Mouse (Mus musculus): Measurements from ENCODE around the gene Dclk1. TPM values are rescaled to one million over a fixed set of nuclear protein-coding genes. Genes with fewer than 3 reads are reported as not detected.

Dclk1 gene
- polyA plus RNA-seq, 1 experiment from 2014 or later = 99.0 TPM

GRCm38 (mm10) chr3:55571034-55571433, 328.9 kb downstream of the Dclk1 start:
- ATAC-seq (ENCODE audit: insufficient read depth, low FRiP score, low TSS enrichment) (no peak), DNase-seq (ENCODE audit: low spot score) (no peak)
- H3K4me1 ChIP-seq (ENCODE audit: control insufficient read depth, insufficient read depth, low read length) = 0 out of 2 replicates have a peak, but pooled peaks cover 6% of the 10 kb centered on the region
- no peaks in the 10 kb centered on the region for H3K36me3 ChIP-seq (ENCODE audit: control insufficient read depth, insufficient read depth, low read length)
- H3K9me3 ChIP-seq (ENCODE audit: control insufficient read depth, low read length) = no peaks in the 10 kb centered on the region
- 89% methylated on average over 3 of the region's 3 CpGs for WGBS
- no peak overlapping the region for H3K4me2 ChIP-seq (ENCODE audit: low read depth)
- H3K27ac ChIP-seq (ENCODE audit: low read depth, low read length) = no peak overlapping the region
- H3K27me3 ChIP-seq (ENCODE audit: control insufficient read depth, insufficient read depth, low read length) = no peaks in the 10 kb centered on the region
- H3K9ac ChIP-seq (ENCODE audit: low read length) = no peak overlapping the region
- no peak overlapping the region for H3K4me3 ChIP-seq (ENCODE audit: low read depth, low read length)

DNA sequence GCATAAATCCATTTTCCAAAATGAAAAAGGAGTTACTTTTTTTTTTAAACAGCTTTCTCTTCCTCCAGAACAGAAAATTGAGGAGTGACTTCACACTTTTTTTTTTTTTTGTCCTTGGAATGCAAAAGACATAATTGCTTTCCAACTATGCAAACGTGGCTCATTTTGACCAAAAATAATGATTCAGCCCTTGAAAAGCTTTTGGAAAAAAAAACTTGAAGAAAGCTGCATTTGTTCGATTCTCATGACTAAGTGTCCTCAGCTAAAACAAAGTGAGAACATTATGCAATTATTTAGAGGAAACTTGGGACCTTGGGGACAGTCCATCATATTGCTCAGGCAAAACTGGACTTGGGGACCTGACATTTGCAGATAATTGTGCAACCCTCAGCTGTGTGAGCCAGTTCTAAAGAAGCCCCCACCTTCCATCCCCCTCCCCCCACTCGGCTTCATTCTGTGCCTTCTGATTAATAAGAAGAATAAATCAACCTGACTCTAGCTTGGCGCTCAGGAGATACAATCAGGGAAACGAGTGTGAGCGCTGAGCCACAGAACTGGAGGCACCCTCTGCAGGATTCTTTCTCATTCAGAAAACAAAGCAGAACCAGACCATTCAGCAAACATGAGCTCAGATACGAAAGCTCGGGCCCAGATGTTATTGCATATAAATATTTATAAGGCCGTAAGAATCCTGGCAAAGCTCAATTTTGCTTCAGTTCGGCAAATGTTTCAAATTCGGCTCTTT, 329.6 kb downstream of the Dclk1 start:
- 56% methylated on average over 11 of the region's 11 CpGs for WGBS
- peak; percentile 61 for ATAC-seq (ENCODE audit: insufficient read depth, low FRiP score, low TSS enrichment)
- H3K9ac ChIP-seq (ENCODE audit: low read length) = no peak overlapping the region
- H3K36me3 ChIP-seq (ENCODE audit: control insufficient read depth, insufficient read depth, low read length) = no peaks in the 10 kb centered on the region
- 0 out of 2 replicates have a peak, but pooled peaks cover 6% of the 10 kb centered on the region for H3K4me1 ChIP-seq (ENCODE audit: control insufficient read depth, insufficient read depth, low read length)
- H3K9me3 ChIP-seq (ENCODE audit: control insufficient read depth, low read length) = no peaks in the 10 kb centered on the region
- H3K27me3 ChIP-seq (ENCODE audit: control insufficient read depth, insufficient read depth, low read length) = no peaks in the 10 kb centered on the region
- no peak overlapping the region for H3K4me3 ChIP-seq (ENCODE audit: low read depth, low read length)
- DNase-seq (ENCODE audit: low spot score) = peak; percentile 40
- H3K27ac ChIP-seq (ENCODE audit: low read depth, low read length) = peak overlapping the region; percentile 50; the same call in 1 of the 2 replicates
- H3K4me2 ChIP-seq (ENCODE audit: low read depth) = no peak overlapping the region

DNA sequence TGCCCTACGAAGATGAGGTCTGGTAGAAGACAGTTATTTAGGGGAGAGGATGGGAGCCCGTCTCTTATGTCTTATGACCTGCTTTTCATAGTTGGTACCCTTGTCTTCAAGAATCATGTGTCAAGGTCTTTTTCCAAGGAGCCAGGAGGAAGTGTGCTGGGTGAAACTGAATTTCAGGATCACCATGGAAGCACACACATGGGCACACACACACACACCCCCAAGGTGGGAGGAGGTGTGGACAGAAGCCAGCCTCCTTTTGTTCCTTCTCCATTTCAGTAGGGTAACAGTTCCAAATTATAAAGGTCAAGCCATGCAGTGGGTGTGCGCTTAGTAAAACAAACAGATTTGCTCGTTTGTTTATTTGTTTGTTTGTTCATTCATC, 330.1 kb downstream of the Dclk1 start:
- WGBS = 77% methylated on average over 4 of the region's 4 CpGs
- H3K4me1 ChIP-seq (ENCODE audit: control insufficient read depth, insufficient read depth, low read length) = 0 out of 2 replicates have a peak, but pooled peaks cover 6% of the 10 kb centered on the region
- no peak overlapping the region for H3K4me2 ChIP-seq (ENCODE audit: low read depth)
- H3K9me3 ChIP-seq (ENCODE audit: control insufficient read depth, low read length) = no peaks in the 10 kb centered on the region
- H3K27ac ChIP-seq (ENCODE audit: low read depth, low read length) = peak overlapping the region; percentile 50; the same call in 1 of the 2 replicates
- H3K36me3 ChIP-seq (ENCODE audit: control insufficient read depth, insufficient read depth, low read length) = no peaks in the 10 kb centered on the region
- no peaks in the 10 kb centered on the region for H3K27me3 ChIP-seq (ENCODE audit: control insufficient read depth, insufficient read depth, low read length)
- H3K9ac ChIP-seq (ENCODE audit: low read length) = no peak overlapping the region
- DNase-seq (ENCODE audit: low spot score) = no peak
- ATAC-seq (ENCODE audit: insufficient read depth, low FRiP score, low TSS enrichment) = peak; percentile 38; the same call in 1 of the 2 replicates
- no peak overlapping the region for H3K4me3 ChIP-seq (ENCODE audit: low read depth, low read length)

GRCm38 (mm10) chr3:55574003-55574402, 331.8 kb downstream of the Dclk1 start:
- ATAC-seq (ENCODE audit: insufficient read depth, low FRiP score, low TSS enrichment) (no peak), DNase-seq (ENCODE audit: low spot score) (peak; percentile 24)
- Histone ChIP-seq H3K4me1 (ENCODE audit: control insufficient read depth, insufficient read depth, low read length) (0 out of 2 replicates have a peak, but pooled peaks cover 6% of the 10 kb centered on the region), H3K4me2 (ENCODE audit: low read depth) (no peak overlapping the region), H3K9me3 (ENCODE audit: control insufficient read depth, low read length) (no peaks in the 10 kb centered on the region), H3K27me3 (ENCODE audit: control insufficient read depth, insufficient read depth, low read length) (no peaks in the 10 kb centered on the region), H3K4me3 (ENCODE audit: low read depth, low read length) (no peak overlapping the region), H3K9ac (ENCODE audit: low read length) (no peak overlapping the region), H3K36me3 (ENCODE audit: control insufficient read depth, insufficient read depth, low read length) (no peaks in the 10 kb centered on the region), H3K27ac (ENCODE audit: low read depth, low read length) (no peak overlapping the region)
- 65% methylated on average over 4 of the region's 4 CpGs for WGBS

GRCm38 (mm10) chr3:55587434-55587971, 345.3 kb downstream of the Dclk1 start:
- DNase-seq (ENCODE audit: low spot score) = no peak
- H3K27me3 ChIP-seq (ENCODE audit: control insufficient read depth, insufficient read depth, low read length) = no peaks in the 10 kb centered on the region
- 28% methylated on average over 12 of the region's 12 CpGs for WGBS
- H3K4me1 ChIP-seq (ENCODE audit: control insufficient read depth, insufficient read depth, low read length) = peaks cover 18% of the 10 kb centered on the region
- H3K9me3 ChIP-seq (ENCODE audit: control insufficient read depth, low read length) = no peaks in the 10 kb centered on the region
- H3K27ac ChIP-seq (ENCODE audit: low read depth, low read length) = peak overlapping the region; percentile 78; the same call in 1 of the 2 replicates
- no peaks in the 10 kb centered on the region for H3K36me3 ChIP-seq (ENCODE audit: control insufficient read depth, insufficient read depth, low read length)
- ATAC-seq (ENCODE audit: insufficient read depth, low FRiP score, low TSS enrichment) = no peak
- no peak overlapping the region for H3K4me3 ChIP-seq (ENCODE audit: low read depth, low read length)
- H3K9ac ChIP-seq (ENCODE audit: low read length) = no peak overlapping the region
- no peak overlapping the region; the same call in 1 of the 2 replicates for H3K4me2 ChIP-seq (ENCODE audit: low read depth)

- 8% methylated on average over 12 of the region's 12 CpGs for WGBS
- peak overlapping the region; percentile 78 for H3K27ac ChIP-seq (ENCODE audit: low read depth, low read length)
- peaks cover 18% of the 10 kb centered on the region for H3K4me1 ChIP-seq (ENCODE audit: control insufficient read depth, insufficient read depth, low read length)
- no peaks in the 10 kb centered on the region for H3K36me3 ChIP-seq (ENCODE audit: control insufficient read depth, insufficient read depth, low read length)
- H3K9me3 ChIP-seq (ENCODE audit: control insufficient read depth, low read length) = no peaks in the 10 kb centered on the region
- no peaks in the 10 kb centered on the region for H3K27me3 ChIP-seq (ENCODE audit: control insufficient read depth, insufficient read depth, low read length)
- no peak overlapping the region for H3K4me3 ChIP-seq (ENCODE audit: low read depth, low read length)
- DNase-seq (ENCODE audit: low spot score) (peak; percentile 75), ATAC-seq (ENCODE audit: insufficient read depth, low FRiP score, low TSS enrichment) (peak; percentile 87)
- H3K4me2 ChIP-seq (ENCODE audit: low read depth) = peak overlapping the region; percentile 20
- peak overlapping the region; percentile 50 for H3K9ac ChIP-seq (ENCODE audit: low read length)
These were observed 346.1 kb downstream of the Dclk1 start for GRCm38 (mm10) chr3:55587972-55588946.

Other genes with a start within 250 kb of the Dclk1 start
- gene Ccna1, start 186.9 kb upstream of the Dclk1 start, polyA plus RNA-seq (2014; fragmentation: Nextera tagmentation; extraction: Ambion mirVana) = 2.0 and 2.6 TPM in 2 replicates
- gene Spg20, start 130.3 kb upstream of the Dclk1 start, polyA plus RNA-seq (2014; fragmentation: Nextera tagmentation; extraction: Ambion mirVana) = 55.4 and 55.5 TPM in 2 replicates
- 0.19 TPM in 1 of 2 replicates, not detected in the other for gene Ccdc169, start 105.0 kb upstream of the Dclk1 start, polyA plus RNA-seq (2014; fragmentation: Nextera tagmentation; extraction: Ambion mirVana)
- gene Sohlh2, start 60.3 kb upstream of the Dclk1 start, polyA plus RNA-seq (2014; fragmentation: Nextera tagmentation; extraction: Ambion mirVana) = 0.09 TPM in 2 replicates
- gene Gm21954, start 229.8 kb downstream of the Dclk1 start, polyA plus RNA-seq (2014; fragmentation: Nextera tagmentation; extraction: Ambion mirVana) = not detected in 2 replicates

Measured in neural tube, embryonic 11.5 days (tissue).